Mouse (Mus musculus): ENCODE data around the gene Patj. TPM values are rescaled to one million over a fixed set of nuclear protein-coding genes. Genes with fewer than 3 reads are reported as not detected.
"Not testable (repeated sequence)": the region's sequence is repeated elsewhere in the genome, so short reads cannot be mapped to it uniquely, and the experiment has no call there.

Patj gene
- total and polyA plus RNA-seq, 3 experiments: 0.19 to 0.46 TPM; not detected in 1

DNA sequence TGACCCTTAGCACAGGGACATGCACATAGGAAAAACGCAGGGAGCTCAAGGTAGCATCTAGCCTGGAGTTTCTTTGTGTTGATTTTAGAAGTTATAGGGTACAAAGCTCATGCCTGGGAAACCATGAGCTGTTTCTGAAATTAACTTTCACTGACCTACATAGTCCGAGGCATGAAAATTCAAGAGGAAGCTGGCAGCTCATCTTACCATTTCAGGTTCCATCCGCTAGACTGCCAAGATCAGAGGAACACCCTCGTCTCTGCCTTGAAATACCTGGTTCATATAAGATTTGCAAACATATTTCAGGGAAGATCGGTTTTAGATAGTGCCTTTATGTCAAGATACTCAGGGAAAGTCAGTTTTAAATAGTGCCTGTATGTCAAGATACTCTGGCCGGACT lies 232.7 kb downstream of the Patj start:
- Histone ChIP-seq H3K36me3 (ENCODE audit: control insufficient read depth in 1 of 2, insufficient read depth in 2 of 2, low read length in 2 of 2) (no peaks in the 10 kb centered on the region), H3K4me3 (ENCODE audit: control insufficient read depth in 1 of 2, insufficient read depth in 1 of 2, low read depth in 2 of 2, low read length in 2 of 2) (no peak overlapping the region), H3K27ac (ENCODE audit: control insufficient read depth, low read depth, low read length) (no peak overlapping the region), H3K27me3 (ENCODE audit: control insufficient read depth in 1 of 2, insufficient read depth in 2 of 2, low read length in 2 of 2) (no peaks in the 10 kb centered on the region), H3K4me1 (ENCODE audit: control insufficient read depth in 1 of 2, insufficient read depth in 2 of 2, low read length in 2 of 2) (no peaks in the 10 kb centered on the region), H3K79me2 (ENCODE audit: control insufficient read depth, insufficient read depth, low read length, poor library complexity) (no peaks in the 10 kb centered on the region), H3K9me3 (replicated peaks; ENCODE audit: insufficient read depth, low read length) (no peaks in the 10 kb centered on the region), H3K9ac (ENCODE audit: control insufficient read depth, low read depth, low read length, poor library complexity, severe bottlenecking) (no peak overlapping the region)
- DNase-seq (ENCODE audit: low read depth, low spot score): no peak
- TF ChIP-seq NELFE (IDR thresholded peaks at IDR 0.05; ENCODE audit: low read depth, low read length) (no peak), MAFK (IDR thresholded peaks at IDR 0.05; ENCODE audit: borderline replicate concordance, low read depth, low read length) (no peak), MYC (IDR thresholded peaks at IDR 0.05; ENCODE audit: low read depth, low read length) (no peak), POLR2A (IDR thresholded peaks at IDR 0.05; ENCODE audit: control insufficient read depth in 1 of 2, insufficient read depth in 1 of 2, low read depth in 1 of 2, low read length in 2 of 2, poor library complexity in 1 of 2) (no peak), RAD21 (IDR thresholded peaks at IDR 0.05; ENCODE audit: low read depth, low read length) (no peak), MAZ (IDR thresholded peaks at IDR 0.05; ENCODE audit: low read depth, low read length) (no peak), POLR2AphosphoS5 (IDR thresholded peaks at IDR 0.05; ENCODE audit: borderline replicate concordance, low read depth, low read length) (no peak), SMC3 (IDR thresholded peaks at IDR 0.05; ENCODE audit: low read depth, low read length) (no peak), POLR2AphosphoS2 (IDR thresholded peaks at IDR 0.05; ENCODE audit: low read length) (no peak), CTCF (IDR thresholded peaks at IDR 0.05 in 2 of 3, conservative IDR thresholded peaks at IDR 0.05 in 1 of 3; ENCODE audit: control insufficient read depth in 1 of 3, insufficient read depth in 1 of 3, low read depth in 2 of 3, low read length in 3 of 3, poor library complexity in 1 of 3, severe bottlenecking in 1 of 3) (no peak), EP300 (IDR thresholded peaks at IDR 0.05; ENCODE audit: low read depth in 1 of 2, low read length in 2 of 2) (no peak), MYB (IDR thresholded peaks at IDR 0.05; ENCODE audit: low read depth, low read length) (no peak), ZMIZ1 (IDR thresholded peaks at IDR 0.05; ENCODE audit: low read depth, low read length) (no peak), MAX (IDR thresholded peaks at IDR 0.05; ENCODE audit: low read length) (no peak), GATA1 (IDR thresholded peaks at IDR 0.05; ENCODE audit: low read depth, low read length) (no peak), MXI1 (IDR thresholded peaks at IDR 0.05; ENCODE audit: low read depth, low read length) (no peak), E2F4 (IDR thresholded peaks at IDR 0.05; ENCODE audit: borderline replicate concordance, low read depth, low read length) (no peak), USF2 (IDR thresholded peaks at IDR 0.05; ENCODE audit: borderline replicate concordance in 1 of 2, insufficient read depth in 1 of 2, low read depth in 1 of 2, low read length in 2 of 2) (no peak), SIN3A (IDR thresholded peaks at IDR 0.05; ENCODE audit: low read length) (no peak)

DNA sequence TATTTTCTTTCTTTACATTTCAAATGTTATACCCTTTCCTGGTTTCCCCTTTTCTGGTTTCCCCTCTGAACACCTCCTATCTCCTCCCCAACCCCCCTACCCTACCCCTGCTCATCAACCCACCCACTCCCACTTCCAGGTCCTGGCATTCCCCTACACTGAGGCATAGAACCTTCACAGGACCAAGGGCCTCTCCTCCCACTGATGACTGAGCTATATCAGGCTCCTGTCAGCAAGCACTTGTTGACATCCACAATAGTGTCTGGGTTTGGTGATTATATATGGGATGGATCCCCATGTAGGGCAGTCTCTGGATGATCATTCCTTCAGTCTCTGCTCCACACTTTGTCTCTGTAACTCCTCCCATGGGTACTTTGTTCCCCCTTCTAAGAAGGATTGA lies 233.6 kb downstream of the Patj start:
- not testable (repeated sequence) for DNase-seq (ENCODE audit: low read depth, low spot score); H3K36me3 ChIP-seq (ENCODE audit: control insufficient read depth in 1 of 2, insufficient read depth in 2 of 2, low read length in 2 of 2); H3K27ac ChIP-seq (ENCODE audit: control insufficient read depth, low read depth, low read length); H3K9ac ChIP-seq (ENCODE audit: control insufficient read depth, low read depth, low read length, poor library complexity, severe bottlenecking); H3K9me3 ChIP-seq (replicated peaks; ENCODE audit: insufficient read depth, low read length); H3K4me1 ChIP-seq (ENCODE audit: control insufficient read depth in 1 of 2, insufficient read depth in 2 of 2, low read length in 2 of 2); H3K27me3 ChIP-seq (ENCODE audit: control insufficient read depth in 1 of 2, insufficient read depth in 2 of 2, low read length in 2 of 2); H3K79me2 ChIP-seq (ENCODE audit: control insufficient read depth, insufficient read depth, low read length, poor library complexity); H3K4me3 ChIP-seq (ENCODE audit: control insufficient read depth in 1 of 2, insufficient read depth in 1 of 2, low read depth in 2 of 2, low read length in 2 of 2)
